Mouse (Mus musculus): ENCODE measurements around the gene Kcnn4.

Gene Kcnn4

GRCm38 (mm10) chr7:24369731-24370541, at the start of gene Kcnn4:
TSS of gene Kcnn4 (plus strand) at chr7:24370263.
- peak in 1 of 2 experiments; percentile 34 for DNase-seq

GRCm38 (mm10) chr7:24322593-24322992, 47.5 kb upstream of the Kcnn4 start:
- DNase-seq: no peak

GRCm38 (mm10) chr7:24325197-24325596, 44.9 kb upstream of the Kcnn4 start:
- no peak for DNase-seq

- peak; percentile 16 to 30 for DNase-seq
These were observed 44.4 kb upstream of the Kcnn4 start for GRCm38 (mm10) chr7:24325675-24326128.

GRCm38 (mm10) chr7:24326273-24327135, 43.6 kb upstream of the Kcnn4 start:
- DNase-seq: peak; percentile 13 to 35

GRCm38 (mm10) chr7:24327281-24327975, 42.6 kb upstream of the Kcnn4 start:
- DNase-seq: peak; percentile 28 to 42

GRCm38 (mm10) chr7:24333304-24333986, 36.6 kb upstream of the Kcnn4 start, which contains the start of gene Tescl:
TSS of gene Tescl (minus strand) at chr7:24333936.
- peak; percentile 17 to 28 for DNase-seq

GRCm38 (mm10) chr7:24335699-24336309, 34.3 kb upstream of the Kcnn4 start:
- DNase-seq: peak in 1 of 2 experiments; percentile 73

GRCm38 (mm10) chr7:24338241-24338640, 31.8 kb upstream of the Kcnn4 start:
- no peak for DNase-seq

GRCm38 (mm10) chr7:24343701-24344272, 26.3 kb upstream of the Kcnn4 start:
- no peak for DNase-seq

GRCm38 (mm10) chr7:24346444-24346843, 23.6 kb upstream of the Kcnn4 start:
- no peak for DNase-seq

GRCm38 (mm10) chr7:24348896-24349295, 21.2 kb upstream of the Kcnn4 start, which contains the start of gene Lypd5:
TSS of gene Lypd5 (plus strand) at chr7:24349196.
- DNase-seq: no peak

- no peak for DNase-seq
These were observed 14.4 kb upstream of the Kcnn4 start for GRCm38 (mm10) chr7:24355646-24356045.

- DNase-seq: no peak
These were observed 14.0 kb upstream of the Kcnn4 start for GRCm38 (mm10) chr7:24356081-24356480.

- no peak for DNase-seq
These were observed 12.2 kb upstream of the Kcnn4 start for GRCm38 (mm10) chr7:24357899-24358298.

GRCm38 (mm10) chr7:24359269-24359668, 10.8 kb upstream of the Kcnn4 start:
- DNase-seq: no peak

- no peak for DNase-seq
These were observed 9.1 kb upstream of the Kcnn4 start for GRCm38 (mm10) chr7:24361001-24361400.

GRCm38 (mm10) chr7:24363228-24363627, 6.8 kb upstream of the Kcnn4 start:
- DNase-seq: peak in 1 of 2 experiments; percentile 46

GRCm38 (mm10) chr7:24364827-24365226, 5.2 kb upstream of the Kcnn4 start:
- peak; percentile 65 to 85 for DNase-seq

- no peak for DNase-seq
These were observed 4.6 kb upstream of the Kcnn4 start for GRCm38 (mm10) chr7:24365258-24366014.

Measured in lung, postnatal 4 days (tissue).